Mouse (Mus musculus): ENCODE results near the gene Chid1. TPM values are rescaled to one million over a fixed set of nuclear protein-coding genes. Genes with fewer than 3 reads are reported as not detected.

Chid1 gene
- polyA plus RNA-seq (2012; rRNA removed), result 35.8 and 37.9 TPM in 2 replicates

- TF ChIP-seq POLR2A (IDR thresholded peaks at IDR 0.05; ENCODE audit: borderline replicate concordance, insufficient read depth, low read length) (peak; percentile 92), CTCF (IDR thresholded peaks at IDR 0.05; ENCODE audit: borderline replicate concordance, insufficient read depth, low read depth, low read length) (no peak)
- Histone ChIP-seq H3K27me3 (ENCODE audit: control insufficient read depth, insufficient read depth, low read length) (no peaks in the 10 kb centered on the region), H3K4me1 (ENCODE audit: control insufficient read depth, insufficient read depth, low read length) (peaks cover 24% of the 10 kb centered on the region), H3K4me3 (replicated peaks; ENCODE audit: insufficient read depth, low read depth, low read length) (peak within 1 kb of the TSS; percentile 99), H3K27ac (ENCODE audit: insufficient read depth, low read length) (peak within 1 kb of the TSS; percentile 100)
- WGBS, result under 1% methylated on average over 46 of the region's 46 CpGs
- DNase-seq, result peak; percentile 99
Measured at GRCm38 (mm10) chr7:141539556-141540311, at the start of gene Chid1. Gene Chid1, minus strand, starts transcription at chr7:141539857.

GRCm38 (mm10) chr7:141588890-141589289, 49.2 kb upstream of the Chid1 start:
- Histone ChIP-seq H3K4me1 (ENCODE audit: control insufficient read depth, insufficient read depth, low read length) (peaks cover 3% of the 10 kb centered on the region), H3K27me3 (ENCODE audit: control insufficient read depth, insufficient read depth, low read length) (no peaks in the 10 kb centered on the region), H3K27ac (ENCODE audit: insufficient read depth, low read length) (no peak overlapping the region), H3K4me3 (replicated peaks; ENCODE audit: insufficient read depth, low read depth, low read length) (no peak overlapping the region)
- 83% methylated on average over 6 of the region's 6 CpGs for WGBS
- no peak for TF ChIP-seq CTCF (IDR thresholded peaks at IDR 0.05; ENCODE audit: borderline replicate concordance, insufficient read depth, low read depth, low read length)
- TF ChIP-seq POLR2A (IDR thresholded peaks at IDR 0.05; ENCODE audit: borderline replicate concordance, insufficient read depth, low read length), result no peak
- no peak for DNase-seq

- no peak overlapping the region for H3K27ac ChIP-seq (ENCODE audit: insufficient read depth, low read length)
- no peak for TF ChIP-seq POLR2A (IDR thresholded peaks at IDR 0.05; ENCODE audit: borderline replicate concordance, insufficient read depth, low read length)
- no peak for TF ChIP-seq CTCF (IDR thresholded peaks at IDR 0.05; ENCODE audit: borderline replicate concordance, insufficient read depth, low read depth, low read length)
- WGBS, result 79% methylated on average over 1 of the region's 1 CpGs
- no peak for DNase-seq
- H3K4me1 ChIP-seq (ENCODE audit: control insufficient read depth, insufficient read depth, low read length), result peaks cover 10% of the 10 kb centered on the region
- no peak overlapping the region for H3K4me3 ChIP-seq (replicated peaks; ENCODE audit: insufficient read depth, low read depth, low read length)
- no peaks in the 10 kb centered on the region for H3K27me3 ChIP-seq (ENCODE audit: control insufficient read depth, insufficient read depth, low read length)
Measured at GRCm38 (mm10) chr7:141585881-141586280, 46.2 kb upstream of the Chid1 start.

- H3K27ac ChIP-seq (ENCODE audit: insufficient read depth, low read length), result no peak overlapping the region
- TF ChIP-seq POLR2A (IDR thresholded peaks at IDR 0.05; ENCODE audit: borderline replicate concordance, insufficient read depth, low read length), result no peak
- no peak for TF ChIP-seq CTCF (IDR thresholded peaks at IDR 0.05; ENCODE audit: borderline replicate concordance, insufficient read depth, low read depth, low read length)
- peaks cover 10% of the 10 kb centered on the region for H3K4me1 ChIP-seq (ENCODE audit: control insufficient read depth, insufficient read depth, low read length)
- 67% methylated on average over 4 of the region's 4 CpGs for WGBS
- H3K4me3 ChIP-seq (replicated peaks; ENCODE audit: insufficient read depth, low read depth, low read length), result no peak overlapping the region
- H3K27me3 ChIP-seq (ENCODE audit: control insufficient read depth, insufficient read depth, low read length), result no peaks in the 10 kb centered on the region
- no peak for DNase-seq
Measured at GRCm38 (mm10) chr7:141585288-141585687, 45.6 kb upstream of the Chid1 start.

GRCm38 (mm10) chr7:141584048-141584841, 44.6 kb upstream of the Chid1 start:
- TF ChIP-seq POLR2A (IDR thresholded peaks at IDR 0.05; ENCODE audit: borderline replicate concordance, insufficient read depth, low read length), result no peak
- TF ChIP-seq CTCF (IDR thresholded peaks at IDR 0.05; ENCODE audit: borderline replicate concordance, insufficient read depth, low read depth, low read length), result no peak
- WGBS, result 90% methylated on average over 5 of the region's 5 CpGs
- H3K27ac ChIP-seq (ENCODE audit: insufficient read depth, low read length), result no peak overlapping the region
- H3K4me3 ChIP-seq (replicated peaks; ENCODE audit: insufficient read depth, low read depth, low read length), result no peak overlapping the region
- DNase-seq, result no peak
- peaks cover 10% of the 10 kb centered on the region for H3K4me1 ChIP-seq (ENCODE audit: control insufficient read depth, insufficient read depth, low read length)
- H3K27me3 ChIP-seq (ENCODE audit: control insufficient read depth, insufficient read depth, low read length), result no peaks in the 10 kb centered on the region

- WGBS, result 51% methylated on average over 7 of the region's 7 CpGs
- H3K27me3 ChIP-seq (ENCODE audit: control insufficient read depth, insufficient read depth, low read length), result no peaks in the 10 kb centered on the region
- H3K27ac ChIP-seq (ENCODE audit: insufficient read depth, low read length), result no peak overlapping the region
- no peak overlapping the region for H3K4me3 ChIP-seq (replicated peaks; ENCODE audit: insufficient read depth, low read depth, low read length)
- DNase-seq, result no peak
- TF ChIP-seq CTCF (IDR thresholded peaks at IDR 0.05; ENCODE audit: borderline replicate concordance, insufficient read depth, low read depth, low read length) (no peak), POLR2A (IDR thresholded peaks at IDR 0.05; ENCODE audit: borderline replicate concordance, insufficient read depth, low read length) (no peak)
- peaks cover 22% of the 10 kb centered on the region for H3K4me1 ChIP-seq (ENCODE audit: control insufficient read depth, insufficient read depth, low read length)
Measured at GRCm38 (mm10) chr7:141581323-141581722, 41.7 kb upstream of the Chid1 start.

- no peak overlapping the region for H3K27ac ChIP-seq (ENCODE audit: insufficient read depth, low read length)
- WGBS, result 96% methylated on average over 2 of the region's 2 CpGs
Measured at GRCm38 (mm10) chr7:141578943-141579342, 39.3 kb upstream of the Chid1 start.

More at GRCm38 (mm10) chr7:141578943-141579342, 39.3 kb upstream of the Chid1 start:
- no peak for TF ChIP-seq CTCF (IDR thresholded peaks at IDR 0.05; ENCODE audit: borderline replicate concordance, insufficient read depth, low read depth, low read length)
- H3K4me3 ChIP-seq (replicated peaks; ENCODE audit: insufficient read depth, low read depth, low read length), result no peak overlapping the region
- H3K27me3 ChIP-seq (ENCODE audit: control insufficient read depth, insufficient read depth, low read length), result no peaks in the 10 kb centered on the region
- DNase-seq, result no peak
- peaks cover 27% of the 10 kb centered on the region for H3K4me1 ChIP-seq (ENCODE audit: control insufficient read depth, insufficient read depth, low read length)

Measured in cerebellum, adult 2 months (tissue).